Mouse (Mus musculus) brown adipose tissue, adult 24 weeks (tissue): ENCODE measurements around the gene Efl1. TPM values are rescaled to one million over a fixed set of nuclear protein-coding genes. Genes with fewer than 3 reads are reported as not detected.

Source experiments
- H3K27ac ChIP-seq: fragments of 200-500 bp; replicated peaks from 2 replicates; pipeline ENCODE4 v1.5.1; 2012; ENCODE audit warnings: low read depth, mild to moderate bottlenecking, low read length
- H3K4me1 ChIP-seq: fragments of 200-500 bp; 2 replicates; pipeline ENCODE4 v1.6.1; 2012; ENCODE audit warnings: low read length, mixed read lengths; ENCODE audit not compliant: control insufficient read depth, insufficient read depth, insufficient read length
- H3K4me3 ChIP-seq: fragments of 200-500 bp; 2 replicates; pipeline ENCODE4 v1.5.1; 2012; ENCODE audit warnings: low read depth, mild to moderate bottlenecking, low read length, moderate library complexity; ENCODE audit not compliant: insufficient read depth
- polyA plus RNA-seq: library from polyadenylated mRNA; stranded (reverse); fragments of >200 nt; gene quantifications from 2 replicates; pipeline ENCODE4 v1.2.4, GENCODE M21; 2012; ENCODE audit not compliant: missing spikeins, insufficient read depth, insufficient read length

The Efl1 gene
- polyA plus RNA-seq, 1 experiment: 6.7 TPM

DNA sequence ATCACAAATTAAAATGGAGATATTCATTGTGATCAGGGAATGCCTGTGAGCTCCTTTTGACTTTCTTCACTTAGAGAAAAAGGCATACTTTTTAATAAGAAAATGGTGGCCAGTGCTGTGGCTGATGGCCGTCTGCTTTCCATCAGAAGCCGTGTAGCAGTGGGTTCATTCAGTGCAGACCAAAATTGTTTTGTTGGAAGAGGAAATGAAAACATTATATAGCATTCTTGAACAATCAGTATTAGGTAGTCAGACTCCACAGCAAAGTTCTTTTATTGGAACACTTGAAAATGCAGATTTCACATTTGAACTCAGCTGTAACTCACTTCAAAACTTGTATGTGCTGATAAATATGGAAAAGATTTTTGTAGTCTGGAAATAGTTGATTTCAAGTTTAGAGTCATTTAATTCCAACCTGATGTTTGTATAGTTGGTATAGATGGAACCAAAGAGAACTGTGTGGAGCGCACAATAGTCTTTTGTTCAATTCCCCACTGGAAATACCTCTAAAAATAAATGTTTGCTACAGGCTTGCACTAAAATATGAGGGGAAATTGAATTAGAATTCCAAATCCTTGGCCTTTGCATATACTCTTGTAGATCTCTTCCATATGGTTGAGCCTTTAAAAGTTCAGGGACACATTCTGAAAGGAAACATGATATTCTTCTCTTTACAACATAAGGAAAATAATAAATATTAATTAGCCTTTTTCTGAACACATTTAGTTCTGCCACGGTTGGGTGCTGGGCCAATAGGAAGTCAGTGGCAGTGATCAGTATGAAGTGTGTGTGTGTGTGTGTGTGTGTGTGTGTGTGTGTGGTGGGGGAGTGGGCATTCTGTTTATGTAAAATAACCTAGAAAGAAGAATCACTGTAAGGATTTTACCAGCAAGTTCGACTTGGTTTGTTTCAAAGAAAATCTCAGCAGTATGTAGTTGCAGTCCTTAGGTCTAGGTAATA, 54.2 kb downstream of the Efl1 start:
- Histone ChIP-seq H3K27ac (no peak overlapping the region), H3K4me3 (no peak overlapping the region), H3K4me1 (no peaks in the 10 kb centered on the region)

DNA sequence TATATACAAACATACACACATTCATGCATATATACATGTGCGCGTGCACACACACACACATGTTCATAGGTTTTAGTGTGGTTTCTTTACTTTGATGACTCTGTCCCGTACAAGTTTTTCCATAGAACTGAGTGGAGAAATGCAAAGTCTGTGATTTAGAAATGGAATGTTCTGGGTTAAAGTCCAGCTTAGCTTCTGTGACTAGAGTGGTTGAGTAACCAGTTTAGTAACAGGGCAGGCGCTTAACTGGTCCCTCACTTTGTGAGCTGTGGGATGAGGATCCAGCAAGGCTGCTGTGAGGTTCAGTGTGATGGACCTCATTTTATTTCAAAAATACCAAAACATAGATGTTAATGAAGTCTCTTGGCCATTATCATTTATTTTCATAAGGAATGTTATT, 60.8 kb downstream of the Efl1 start:
- H3K4me1 ChIP-seq: no peaks in the 10 kb centered on the region
- no peak overlapping the region for H3K27ac ChIP-seq
- H3K4me3 ChIP-seq: no peak overlapping the region

DNA sequence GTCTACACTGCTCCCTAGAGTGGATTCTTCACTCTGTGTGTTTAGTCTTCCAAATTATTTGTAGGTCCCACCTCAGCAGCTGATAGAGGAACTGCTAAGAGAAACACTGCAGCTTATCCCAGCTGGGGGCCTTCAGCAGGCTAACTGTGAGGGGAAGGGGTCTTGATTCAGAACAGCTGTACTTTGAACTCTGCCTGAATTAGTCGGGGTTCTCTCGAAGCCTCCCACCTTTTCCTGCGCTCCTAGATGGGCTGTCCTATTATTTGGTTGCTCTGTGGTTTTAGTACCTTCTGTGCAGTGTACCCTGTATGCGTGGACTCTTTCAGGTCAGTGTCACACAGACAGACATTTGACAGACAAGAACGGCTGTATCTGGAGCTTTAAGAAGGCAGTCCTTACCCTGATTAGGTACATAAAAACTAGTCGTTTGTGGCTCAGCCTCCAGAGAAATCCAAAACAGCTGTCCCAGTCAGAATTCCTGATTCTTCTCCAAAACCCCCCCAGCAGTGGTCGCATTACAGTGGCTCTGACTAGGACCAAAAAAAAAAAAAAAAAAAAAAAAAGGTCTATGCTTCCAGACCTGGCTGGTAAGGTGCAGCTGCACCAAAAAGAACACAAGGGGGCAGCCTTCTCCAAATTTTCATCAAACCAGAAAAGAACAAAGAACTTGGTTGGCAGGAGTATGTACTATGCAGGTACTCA, 66.9 kb downstream of the Efl1 start:
- Histone ChIP-seq H3K4me1 (no peaks in the 10 kb centered on the region), H3K27ac (no peak overlapping the region), H3K4me3 (no peak overlapping the region)

DNA sequence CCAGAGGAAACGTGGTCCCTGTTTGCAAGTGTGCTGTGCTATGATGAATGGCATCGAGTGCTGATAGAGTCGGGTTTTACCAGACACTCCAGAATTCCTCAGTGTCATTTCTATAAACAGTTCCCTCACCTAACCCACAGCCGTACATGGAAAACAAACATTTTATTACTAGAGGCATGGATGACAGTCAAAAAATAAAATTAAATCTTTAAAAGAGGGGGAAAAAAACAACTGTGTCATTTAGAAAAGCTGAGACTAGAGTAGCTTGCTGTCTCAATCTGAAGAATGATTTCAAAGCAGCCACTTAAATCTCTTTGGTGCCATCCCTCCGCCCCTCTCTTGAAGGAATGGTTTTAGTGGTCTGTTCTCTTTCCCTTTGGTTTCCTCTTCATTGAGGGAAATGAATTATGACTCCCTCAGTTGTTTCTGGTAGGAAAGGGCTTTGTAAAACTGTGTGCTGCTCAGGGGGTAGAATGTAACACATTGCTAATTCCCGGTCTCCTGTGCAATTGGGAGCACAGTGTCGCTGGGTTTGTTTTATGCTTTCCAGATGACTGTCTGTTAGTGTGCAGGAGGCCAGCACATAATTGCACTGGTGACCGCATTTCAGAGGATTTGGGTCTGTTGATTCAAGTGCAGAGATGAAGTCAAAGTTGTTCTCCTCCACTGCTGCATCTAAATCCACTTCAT, 67.6 kb downstream of the Efl1 start:
- H3K4me1 ChIP-seq: no peaks in the 10 kb centered on the region
- H3K27ac ChIP-seq: no peak overlapping the region
- no peak overlapping the region for H3K4me3 ChIP-seq

DNA sequence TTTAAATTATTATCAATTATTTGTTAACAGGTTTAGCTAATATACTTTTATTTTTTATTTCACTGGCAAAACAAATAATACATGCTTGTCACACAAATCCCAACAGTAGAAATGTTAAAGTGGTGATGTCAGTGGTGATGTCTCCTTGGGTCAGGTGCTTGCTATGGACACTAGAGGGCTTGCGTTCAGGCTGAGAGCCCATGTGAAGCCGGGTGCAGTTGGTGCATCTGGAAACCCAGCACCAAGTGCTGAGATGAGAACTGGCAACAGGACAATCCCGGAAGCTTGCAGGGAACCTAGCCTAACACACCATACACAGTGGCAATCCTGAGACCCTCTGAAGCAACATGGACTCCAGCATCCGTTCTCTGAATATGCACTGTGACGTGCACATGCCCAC, 70.9 kb downstream of the Efl1 start:
- Histone ChIP-seq H3K4me1 (no peaks in the 10 kb centered on the region), H3K4me3 (no peak overlapping the region), H3K27ac (no peak overlapping the region)

DNA sequence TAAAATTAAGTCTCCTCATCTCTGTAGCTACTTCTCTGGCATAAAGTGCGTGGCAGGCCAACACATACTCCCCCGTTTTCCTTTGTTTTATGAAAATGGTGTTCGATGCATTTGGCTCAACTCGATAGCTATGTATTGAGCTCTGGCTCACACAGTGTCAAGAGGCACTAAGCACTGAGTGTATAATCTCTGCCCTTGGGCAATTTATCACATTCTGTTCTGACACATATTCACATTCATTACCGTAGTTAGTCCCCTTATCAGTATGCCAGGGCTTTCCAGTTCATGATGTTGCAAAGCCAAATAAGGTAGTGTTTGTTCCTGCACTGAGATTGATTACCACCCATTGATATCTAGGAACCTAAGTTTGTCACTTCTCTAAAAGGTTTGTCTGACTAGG, 71.3 kb downstream of the Efl1 start:
- no peak overlapping the region for H3K4me3 ChIP-seq
- no peaks in the 10 kb centered on the region for H3K4me1 ChIP-seq
- no peak overlapping the region for H3K27ac ChIP-seq

DNA sequence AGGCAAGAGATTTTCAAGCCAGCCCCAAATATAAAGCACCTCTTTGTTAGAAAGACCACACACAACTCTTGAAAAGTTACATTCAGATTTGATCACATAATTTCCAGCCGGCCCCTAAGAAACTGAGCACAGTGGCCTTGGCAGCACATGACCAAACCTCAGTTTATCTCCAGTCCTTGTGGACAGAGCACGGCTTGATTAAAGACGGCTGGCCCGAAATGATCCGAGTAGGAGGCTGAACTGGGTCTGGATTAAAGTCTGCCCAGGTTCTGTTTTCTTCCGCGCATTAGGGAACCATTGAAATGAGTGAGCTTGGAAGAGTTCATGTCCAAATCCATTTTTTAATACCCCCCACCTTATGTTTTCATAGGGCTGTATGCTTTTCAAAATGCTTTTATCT, 72.1 kb downstream of the Efl1 start:
- Histone ChIP-seq H3K4me1 (no peaks in the 10 kb centered on the region), H3K4me3 (no peak overlapping the region), H3K27ac (no peak overlapping the region)

DNA sequence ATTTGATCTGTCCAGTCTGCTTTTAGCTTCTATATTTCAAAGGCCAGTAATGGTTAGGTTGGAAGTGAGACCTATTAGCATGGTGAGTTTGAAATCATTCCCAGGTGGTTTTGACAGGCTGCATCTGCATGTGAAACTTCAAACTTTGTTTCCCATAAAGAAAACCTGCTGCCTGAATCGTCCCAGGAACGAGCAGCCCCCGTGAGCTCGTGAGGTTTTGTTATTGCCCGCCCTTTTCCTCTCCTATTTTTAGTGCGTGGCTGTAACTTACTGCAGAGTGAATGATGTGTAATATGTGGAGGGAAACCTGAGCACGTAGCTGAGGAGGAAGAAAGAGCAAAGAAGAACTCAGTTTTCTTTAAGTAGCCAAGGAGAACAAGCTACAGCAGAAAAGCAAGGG, 72.5 kb downstream of the Efl1 start:
- Histone ChIP-seq H3K4me1 (no peaks in the 10 kb centered on the region), H3K27ac (no peak overlapping the region), H3K4me3 (no peak overlapping the region)

DNA sequence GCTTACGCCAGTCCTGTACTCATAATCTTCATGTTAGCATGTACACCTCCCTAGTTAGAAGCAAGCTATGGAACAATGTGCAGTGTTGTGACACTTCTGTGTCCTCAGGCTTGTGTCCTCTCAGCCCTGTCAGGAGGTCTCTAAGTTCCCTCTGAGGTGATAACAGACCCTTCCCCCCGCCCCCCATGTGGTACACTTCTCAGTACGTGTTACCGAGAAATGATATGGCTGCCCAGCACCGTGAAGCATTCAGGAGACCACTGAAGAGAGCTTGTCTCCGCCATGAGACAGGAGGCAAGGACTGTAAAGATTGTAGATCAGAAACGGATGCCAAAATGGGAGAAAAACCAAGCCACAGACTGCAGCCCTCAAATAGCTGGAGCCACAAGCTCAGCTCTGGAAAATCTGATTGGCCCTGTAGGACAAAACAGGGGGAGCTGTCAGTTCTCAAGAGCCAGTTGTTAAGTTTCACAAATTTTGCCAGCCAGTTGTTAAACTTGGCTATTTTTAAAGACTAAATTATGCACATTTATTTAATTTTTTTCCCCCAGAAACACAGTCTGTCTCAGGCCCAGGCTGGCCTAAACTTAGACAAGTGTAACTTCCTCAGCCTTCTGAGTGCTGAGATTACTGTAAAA, 74.2 kb downstream of the Efl1 start:
- Histone ChIP-seq H3K4me1 (no peaks in the 10 kb centered on the region), H3K4me3 (no peak overlapping the region), H3K27ac (no peak overlapping the region)

DNA sequence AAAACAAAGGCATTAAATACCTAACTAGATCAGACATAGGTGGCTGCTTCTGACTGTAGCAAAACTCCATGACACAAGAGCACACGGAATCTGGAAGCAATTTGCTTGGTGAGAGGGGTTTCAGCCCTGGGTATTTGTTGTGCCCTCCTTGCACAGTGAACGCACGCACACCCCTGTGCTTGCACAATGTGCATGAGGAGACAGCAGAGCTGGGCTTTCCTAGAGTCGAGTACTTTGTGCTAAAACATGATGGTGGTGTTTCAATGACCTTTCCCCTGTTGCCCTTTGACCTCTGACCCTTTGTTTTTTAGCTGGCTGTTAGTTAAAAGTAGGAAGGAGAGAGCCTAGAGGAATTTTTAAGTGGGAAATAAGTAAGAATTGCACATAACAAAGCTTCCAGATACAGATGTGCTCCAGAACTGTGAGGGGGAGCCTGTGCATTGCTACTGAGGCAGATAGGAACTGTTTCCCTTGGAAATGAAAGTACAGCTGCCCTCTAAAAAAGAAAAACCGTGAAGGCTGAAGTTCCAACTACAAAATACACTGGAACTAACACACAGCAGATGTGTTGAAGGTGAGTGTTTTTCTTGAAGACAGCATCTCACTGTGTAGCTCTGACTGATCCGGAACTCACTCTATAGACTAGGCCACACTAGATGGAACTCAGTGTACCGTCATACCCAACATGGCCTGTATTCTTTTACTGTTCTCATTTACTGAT, 74.9 kb downstream of the Efl1 start:
- no peak overlapping the region for H3K4me3 ChIP-seq
- no peak overlapping the region for H3K27ac ChIP-seq
- no peaks in the 10 kb centered on the region for H3K4me1 ChIP-seq

DNA sequence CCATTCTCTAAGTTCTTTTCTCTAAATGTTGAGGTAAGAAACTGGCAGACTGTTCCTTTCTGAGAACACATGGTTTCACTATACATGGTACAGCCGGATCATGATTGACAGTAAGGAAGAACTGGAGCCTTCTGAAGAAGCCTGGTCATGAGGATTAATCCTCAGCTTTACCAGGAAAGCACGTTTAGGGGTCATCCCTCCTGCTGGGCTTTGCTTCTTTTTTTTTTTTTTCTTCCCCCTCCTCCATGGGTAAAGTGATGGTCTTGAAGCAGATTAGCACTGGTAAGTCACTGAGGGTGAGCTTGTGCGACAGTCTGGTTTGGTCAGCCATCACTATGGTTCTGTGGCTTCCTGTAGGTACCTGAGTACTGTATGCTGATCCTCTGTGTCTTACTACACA, 76.1 kb downstream of the Efl1 start:
- H3K4me1 ChIP-seq: no peaks in the 10 kb centered on the region
- no peak overlapping the region for H3K4me3 ChIP-seq
- no peak overlapping the region for H3K27ac ChIP-seq

DNA sequence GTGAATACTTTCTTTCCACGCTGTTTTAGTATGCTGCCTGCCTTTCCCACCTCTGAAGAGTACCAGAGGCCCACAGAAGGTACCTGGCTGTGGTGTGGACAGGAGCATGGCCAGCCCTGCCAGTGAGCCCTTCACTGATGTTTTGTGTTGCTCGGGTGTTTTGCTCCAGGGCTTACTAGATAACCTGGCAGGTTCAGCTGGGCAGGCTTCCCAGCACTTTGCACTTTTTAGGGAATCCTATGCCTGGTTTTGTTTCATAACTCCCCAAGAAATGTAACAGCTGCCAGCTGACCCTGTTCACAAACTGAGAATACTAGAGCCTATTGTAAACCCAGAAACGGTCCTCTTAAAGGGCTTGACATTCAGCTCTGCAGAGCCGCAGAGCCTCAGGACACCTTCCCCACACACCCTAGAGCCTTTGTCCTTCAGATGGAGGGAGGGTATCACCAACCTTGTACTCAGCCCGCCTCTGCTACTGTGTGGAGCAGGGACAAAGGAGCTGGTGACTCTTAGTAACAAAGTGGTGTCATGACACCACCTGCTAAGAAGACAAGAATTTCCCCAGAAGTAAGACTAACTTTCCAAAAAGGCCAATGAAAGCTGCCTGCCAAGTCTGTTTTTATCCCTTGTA, 76.7 kb downstream of the Efl1 start:
- Histone ChIP-seq H3K4me3 (no peak overlapping the region), H3K27ac (no peak overlapping the region), H3K4me1 (no peaks in the 10 kb centered on the region)

DNA sequence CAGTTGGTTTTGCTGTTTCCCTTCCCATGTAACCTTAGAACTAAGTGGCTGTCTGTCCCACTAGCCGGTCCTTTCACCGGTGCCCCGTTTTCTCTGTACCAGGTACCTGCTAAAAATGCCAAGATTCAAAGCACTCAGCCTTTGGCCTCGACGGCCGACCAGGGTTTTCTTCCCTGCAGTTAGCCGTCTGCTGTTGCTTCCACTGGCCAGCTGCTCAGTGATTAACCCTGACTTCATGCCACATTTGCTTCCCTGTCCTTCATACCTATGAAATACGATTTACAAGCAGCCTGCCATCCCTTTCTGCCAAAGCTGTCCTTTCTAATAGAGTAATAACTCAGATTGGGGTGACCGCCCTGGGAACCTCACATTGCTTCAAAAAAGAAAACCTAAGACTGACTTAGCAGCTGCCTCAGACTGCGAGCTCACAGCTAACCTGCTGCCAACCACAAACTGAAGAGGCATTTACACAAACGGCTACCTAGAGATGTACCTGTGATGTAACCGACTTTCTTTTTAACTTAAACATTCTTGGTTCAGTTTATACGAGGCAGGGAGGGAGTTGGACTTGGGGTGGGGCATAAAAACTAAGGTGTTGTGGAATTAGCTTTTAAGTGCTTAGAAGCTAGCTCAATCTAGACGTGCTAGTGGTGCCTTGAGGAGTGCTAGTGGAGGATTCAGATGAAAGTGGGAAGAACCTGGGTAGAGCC, 77.5 kb downstream of the Efl1 start:
- H3K4me1 ChIP-seq: no peaks in the 10 kb centered on the region
- H3K4me3 ChIP-seq: no peak overlapping the region
- no peak overlapping the region for H3K27ac ChIP-seq

DNA sequence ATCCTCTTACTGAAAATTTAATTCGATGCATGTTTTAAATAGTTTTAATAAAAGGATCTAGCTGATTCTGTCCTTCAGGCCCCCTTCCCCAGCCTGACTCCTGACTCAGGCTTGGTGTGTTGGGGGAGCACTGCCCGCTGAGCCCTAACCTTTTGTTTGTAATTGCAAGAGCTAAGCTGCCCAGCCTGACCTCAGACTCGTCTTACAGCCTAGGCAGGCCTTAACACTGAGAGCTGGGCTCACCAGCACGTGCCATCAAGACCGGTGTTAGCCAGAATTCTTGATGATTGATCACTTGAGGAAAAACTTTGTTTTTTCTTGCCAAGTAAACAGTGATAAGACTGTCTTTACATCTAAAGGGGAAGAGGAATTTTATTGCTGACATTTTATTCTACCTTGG, 78.7 kb downstream of the Efl1 start:
- H3K4me1 ChIP-seq: no peaks in the 10 kb centered on the region
- no peak overlapping the region for H3K27ac ChIP-seq
- no peak overlapping the region for H3K4me3 ChIP-seq
